Mouse (Mus musculus) midbrain, embryonic 14.5 days (tissue): ENCODE measurements around the gene Ttc23. TPM values are rescaled to one million over a fixed set of nuclear protein-coding genes. Genes with fewer than 3 reads are reported as not detected.

Source experiments
- ATAC-seq: fragments of 200-750 bp; cut with Nextera tagmentation; 2 replicates; pipeline ENCODE4 v1.8.0; 2017; ENCODE audit warnings: moderate number of reproducible peaks, moderate library complexity; ENCODE audit not compliant: low FRiP score, low TSS enrichment
- DNase-seq: peaks from one replicate; pipeline ENCODE4 v3.0.0-alpha.2; 2015
- H3K27ac ChIP-seq: fragments of 300-500 bp; sonication (generic); replicated peaks from 2 replicates; pipeline ENCODE4 v1.5.1; 2014; ENCODE audit warnings: mild to moderate bottlenecking, low read depth, low read length, moderate library complexity
- H3K27me3 ChIP-seq: fragments of 300-500 bp; sonication (generic); 2 replicates; pipeline ENCODE4 v1.6.1; 2014; ENCODE audit warnings: low read length, control low read depth, mixed read lengths; ENCODE audit not compliant: control insufficient read depth, insufficient read depth
- H3K36me3 ChIP-seq: fragments of 300-500 bp; sonication (generic); 2 replicates; pipeline ENCODE4 v1.6.1; 2014; ENCODE audit warnings: low read length, control low read depth; ENCODE audit not compliant: control insufficient read depth, insufficient read depth
- H3K4me1 ChIP-seq: fragments of 300-500 bp; sonication (generic); 2 replicates; pipeline ENCODE4 v1.6.1; 2014; ENCODE audit warnings: mild to moderate bottlenecking, antibody characterized with exemption, low read length, control low read depth; ENCODE audit not compliant: control insufficient read depth, insufficient read depth
- H3K4me2 ChIP-seq: fragments of 300-500 bp; sonication (generic); 2 replicates; pipeline ENCODE4 v1.6.1; 2014; ENCODE audit warnings: mild to moderate bottlenecking, low read length, moderate library complexity
- H3K4me3 ChIP-seq: fragments of 300-500 bp; sonication (generic); replicated peaks from 2 replicates; pipeline ENCODE4 v1.5.1; 2014; ENCODE audit warnings: low read depth, low read length
- H3K9ac ChIP-seq: fragments of 300-500 bp; sonication (generic); replicated peaks from 2 replicates; pipeline ENCODE4 v1.6.1; 2014; ENCODE audit warnings: mild to moderate bottlenecking, low read length, moderate library complexity
- H3K9me3 ChIP-seq: fragments of 300-500 bp; sonication (generic); 2 replicates; pipeline ENCODE4 v1.6.1; 2016; ENCODE audit warnings: low read length, control low read depth, mixed read lengths; ENCODE audit not compliant: control insufficient read depth
- WGBS: fragments of 180-500 bp; shearing (Covaris S2); extraction: QIAGEN DNeasy Blood & Tissue Kit; methylation state at CpG from one replicate; pipeline ENCODE4 v1.1.7; 2014; 5-methylcytosine and 5-hydroxymethylcytosine counted together
- polyA plus RNA-seq: library from polyadenylated mRNA; unstranded; fragments of >200 nt; fragmentation: Nextera tagmentation; extraction: Ambion mirVana; gene quantifications from 2 replicates; pipeline ENCODE4 v1.2.1, GENCODE M21; 2014

The Ttc23 gene
- polyA plus RNA-seq, 1 experiment from 2014 or later = 12.8 TPM

- no peaks in the 10 kb centered on the region for H3K4me1 ChIP-seq
- no peak overlapping the region for H3K27ac ChIP-seq
- no peak overlapping the region for H3K9ac ChIP-seq
- H3K27me3 ChIP-seq = no peaks in the 10 kb centered on the region
- no peaks in the 10 kb centered on the region for H3K36me3 ChIP-seq
- ATAC-seq (no peak), DNase-seq (no peak)
- H3K9me3 ChIP-seq = no peaks in the 10 kb centered on the region
- no peak overlapping the region for H3K4me2 ChIP-seq
- WGBS = 86% methylated on average over 4 of the region's 4 CpGs
- no peak overlapping the region for H3K4me3 ChIP-seq
Observed at GRCm38 (mm10) chr7:67749441-67750239, 102.4 kb downstream of the Ttc23 start.

- no peaks in the 10 kb centered on the region for H3K9me3 ChIP-seq
- H3K27ac ChIP-seq = no peak overlapping the region
- DNase-seq (no peak), ATAC-seq (no peak)
- no peak overlapping the region for H3K4me2 ChIP-seq
- no peaks in the 10 kb centered on the region for H3K36me3 ChIP-seq
- peaks cover 10% of the 10 kb centered on the region; the same call in 1 of the 2 replicates for H3K27me3 ChIP-seq
- no peak overlapping the region for H3K9ac ChIP-seq
- WGBS = 81% methylated on average over 11 of the region's 11 CpGs
- no peak overlapping the region for H3K4me3 ChIP-seq
- H3K4me1 ChIP-seq = 0 out of 2 replicates have a peak, but pooled peaks cover 2% of the 10 kb centered on the region
Observed at GRCm38 (mm10) chr7:67754606-67755005, 107.4 kb downstream of the Ttc23 start.

DNA sequence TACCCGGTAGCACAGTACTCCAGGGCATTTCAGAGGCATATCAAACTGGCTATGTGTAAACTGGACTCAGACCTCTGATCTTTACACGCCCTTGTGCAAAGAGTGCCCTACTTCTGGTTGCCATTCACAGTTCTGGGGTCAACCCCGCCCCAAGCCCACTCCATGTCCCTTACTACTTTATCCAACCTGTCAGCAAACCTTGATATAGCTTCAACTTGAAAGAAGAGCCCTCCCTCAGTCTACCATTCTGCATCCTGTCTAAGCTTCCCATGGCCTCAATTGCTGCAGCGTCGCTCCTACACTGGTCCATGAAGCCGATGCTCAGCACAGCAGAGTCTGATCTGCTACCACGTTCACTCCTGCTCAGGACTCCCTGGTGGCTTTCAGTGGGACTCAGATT lies 108.2 kb downstream of the Ttc23 start:
- WGBS = 89% methylated on average over 7 of the region's 7 CpGs
- H3K27ac ChIP-seq = no peak overlapping the region
- H3K9me3 ChIP-seq = no peaks in the 10 kb centered on the region
- no peaks in the 10 kb centered on the region for H3K36me3 ChIP-seq
- peaks cover 10% of the 10 kb centered on the region; the same call in 1 of the 2 replicates for H3K27me3 ChIP-seq
- ATAC-seq (no peak), DNase-seq (no peak)
- H3K4me2 ChIP-seq = no peak overlapping the region
- H3K4me1 ChIP-seq = 0 out of 2 replicates have a peak, but pooled peaks cover 2% of the 10 kb centered on the region
- H3K4me3 ChIP-seq = no peak overlapping the region
- H3K9ac ChIP-seq = no peak overlapping the region

DNA sequence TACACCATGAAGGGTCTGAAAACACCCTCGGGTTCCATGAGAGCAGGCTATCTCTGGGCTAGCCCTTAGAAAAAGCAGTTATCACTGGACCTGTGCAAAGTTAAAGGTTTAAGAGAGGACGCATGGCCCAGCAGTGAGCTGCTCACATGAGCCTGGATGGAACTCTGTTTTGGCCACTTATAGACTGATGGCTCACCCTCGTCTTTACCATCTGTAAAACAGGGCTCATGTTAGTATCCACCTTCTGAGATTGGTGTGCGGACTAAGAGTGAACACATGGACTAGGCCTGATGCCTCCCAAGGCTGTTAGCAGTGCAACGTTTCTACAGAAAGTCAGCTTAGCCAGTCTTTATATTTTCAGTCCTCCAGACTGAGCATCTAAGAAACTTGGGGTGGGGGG lies 109.4 kb downstream of the Ttc23 start:
- H3K27me3 ChIP-seq = peaks cover 10% of the 10 kb centered on the region; the same call in 1 of the 2 replicates
- 72% methylated on average over 5 of the region's 5 CpGs for WGBS
- no peaks in the 10 kb centered on the region for H3K9me3 ChIP-seq
- ATAC-seq (no peak), DNase-seq (no peak)
- no peak overlapping the region for H3K9ac ChIP-seq
- 0 out of 2 replicates have a peak, but pooled peaks cover 2% of the 10 kb centered on the region for H3K4me1 ChIP-seq
- no peak overlapping the region for H3K27ac ChIP-seq
- no peak overlapping the region for H3K4me3 ChIP-seq
- H3K36me3 ChIP-seq = no peaks in the 10 kb centered on the region
- H3K4me2 ChIP-seq = no peak overlapping the region

GRCm38 (mm10) chr7:67758506-67758857 lies 111.3 kb downstream of the Ttc23 start:
- Histone ChIP-seq H3K9me3 (no peaks in the 10 kb centered on the region), H3K36me3 (no peaks in the 10 kb centered on the region), H3K27me3 (peaks cover 10% of the 10 kb centered on the region; the same call in 1 of the 2 replicates), H3K4me3 (peak overlapping the region; percentile 56), H3K4me2 (peak overlapping the region; percentile 98), H3K4me1 (0 out of 2 replicates have a peak, but pooled peaks cover 2% of the 10 kb centered on the region), H3K27ac (peak overlapping the region; percentile 75; the same call in 1 of the 2 replicates), H3K9ac (peak overlapping the region; percentile 60)
- DNase-seq = no peak
- no peak for ATAC-seq
- under 1% methylated on average over 19 of the region's 19 CpGs for WGBS

GRCm38 (mm10) chr7:67758858-67759628 lies 111.8 kb downstream of the Ttc23 start:
- DNase-seq (peak; percentile 84), ATAC-seq (peak; percentile 77)
- Histone ChIP-seq H3K9me3 (no peaks in the 10 kb centered on the region), H3K4me2 (peak overlapping the region; percentile 98), H3K36me3 (no peaks in the 10 kb centered on the region), H3K27ac (peak overlapping the region; percentile 75), H3K4me3 (peak overlapping the region; percentile 56), H3K4me1 (0 out of 2 replicates have a peak, but pooled peaks cover 2% of the 10 kb centered on the region), H3K9ac (peak overlapping the region; percentile 60), H3K27me3 (peaks cover 10% of the 10 kb centered on the region; the same call in 1 of the 2 replicates)
- under 1% methylated on average over 87 of the region's 92 CpGs for WGBS

DNA sequence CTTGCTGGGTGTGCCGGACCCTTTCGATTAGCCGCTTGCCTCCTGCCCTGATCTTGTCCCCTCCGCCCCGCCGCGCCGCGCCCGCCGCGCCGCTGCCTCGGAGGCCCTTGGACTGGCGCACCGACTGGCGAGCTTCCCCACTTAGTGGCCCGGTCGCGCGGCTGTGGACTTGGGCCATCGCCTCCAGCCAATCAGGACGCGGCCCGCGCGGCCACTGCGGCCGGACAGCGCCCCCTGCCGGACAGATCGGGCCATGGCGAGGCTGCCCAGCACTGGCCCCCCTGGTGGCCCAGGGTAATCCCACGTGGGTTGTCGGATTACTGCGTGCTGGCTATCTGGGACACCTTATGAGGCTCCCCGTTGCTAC lies 112.4 kb downstream of the Ttc23 start, which contains the start of gene Synm:
Gene Synm (minus strand): TSS at position 114 of the 367 bp plus-strand sequence.
- H3K9me3 ChIP-seq = no peaks in the 10 kb centered on the region
- H3K27me3 ChIP-seq = peaks cover 10% of the 10 kb centered on the region; the same call in 1 of the 2 replicates
- H3K27ac ChIP-seq = peak within 1 kb of the TSS; percentile 75
- under 1% methylated on average over 37 of the region's 37 CpGs for WGBS
- H3K36me3 ChIP-seq = no peaks in the 10 kb centered on the region
- DNase-seq = peak; percentile 93
- peak within 1 kb of the TSS; percentile 56 for H3K4me3 ChIP-seq
- H3K4me2 ChIP-seq = peak within 1 kb of the TSS; percentile 98
- 0 out of 2 replicates have a peak, but pooled peaks cover 2% of the 10 kb centered on the region for H3K4me1 ChIP-seq
- H3K9ac ChIP-seq = peak within 1 kb of the TSS; percentile 60
- peak; percentile 93 for ATAC-seq

- no peaks in the 10 kb centered on the region for H3K36me3 ChIP-seq
- whole genome bisulfite sequencing = 70% methylated on average over 3 of the region's 3 CpGs
- ATAC-seq (no peak), DNase-seq (no peak)
- no peaks in the 10 kb centered on the region for H3K9me3 ChIP-seq
- H3K4me2 ChIP-seq = no peak overlapping the region
- H3K9ac ChIP-seq = no peak overlapping the region
- H3K4me1 ChIP-seq = 0 out of 2 replicates have a peak, but pooled peaks cover 2% of the 10 kb centered on the region
- no peak overlapping the region for H3K27ac ChIP-seq
- H3K27me3 ChIP-seq = no peaks in the 10 kb centered on the region
- H3K4me3 ChIP-seq = no peak overlapping the region
Observed at GRCm38 (mm10) chr7:67763625-67764024, 116.4 kb downstream of the Ttc23 start.
